Mouse (Mus musculus) heart, embryonic 11.5 days (tissue): ENCODE measurements around the gene Trmt10a. TPM values are rescaled to one million over a fixed set of nuclear protein-coding genes. Genes with fewer than 3 reads are reported as not detected.
A peak's percentile ranks its signal among the peaks of the same experiment; 100 is the strongest.

Source experiments
- ATAC-seq: fragments of 200-750 bp; cut with Nextera tagmentation; replicated peaks from 2 replicates; pipeline ENCODE4 v1.8.0; 2017; ENCODE audit warnings: moderate library complexity; ENCODE audit not compliant: insufficient number of reproducible peaks, low FRiP score, low TSS enrichment
- H3K27ac ChIP-seq: fragments of 300-500 bp; sonication (generic); 2 replicates; pipeline ENCODE4 v1.5.1; 2014; ENCODE audit warnings: mild to moderate bottlenecking, low read depth, low read length
- H3K27me3 ChIP-seq: fragments of 300-500 bp; sonication (generic); 2 replicates; pipeline ENCODE4 v1.6.1; 2014; ENCODE audit warnings: mild to moderate bottlenecking, low read length, mixed read lengths; ENCODE audit not compliant: control insufficient read depth, insufficient read depth
- H3K36me3 ChIP-seq: fragments of 300-500 bp; sonication (generic); 2 replicates; pipeline ENCODE4 v1.6.1; 2014; ENCODE audit warnings: mild to moderate bottlenecking, low read length, moderate library complexity, mixed read lengths; ENCODE audit not compliant: control insufficient read depth, insufficient read depth
- H3K4me1 ChIP-seq: fragments of 300-500 bp; sonication (generic); 2 replicates; pipeline ENCODE4 v1.6.1; 2014; ENCODE audit warnings: low read length; ENCODE audit not compliant: control insufficient read depth, insufficient read depth
- H3K4me2 ChIP-seq: fragments of 300-500 bp; sonication (generic); 2 replicates; pipeline ENCODE4 v1.6.1; 2014; ENCODE audit warnings: mild to moderate bottlenecking, moderate library complexity
- H3K4me3 ChIP-seq: fragments of 300-500 bp; sonication (generic); 2 replicates; pipeline ENCODE4 v1.5.1; 2014; ENCODE audit warnings: low read depth, low read length
- H3K9ac ChIP-seq: fragments of 300-500 bp; sonication (generic); 2 replicates; pipeline ENCODE4 v1.6.1; 2014; ENCODE audit warnings: mild to moderate bottlenecking, low read depth, low read length, moderate library complexity
- H3K9me3 ChIP-seq: fragments of 300-500 bp; sonication (generic); replicated peaks from 2 replicates; pipeline ENCODE4 v1.6.1; 2016; ENCODE audit warnings: low read length; ENCODE audit not compliant: control insufficient read depth
- WGBS: fragments of 180-500 bp; shearing (Covaris S2); extraction: QIAGEN DNeasy Blood & Tissue Kit; methylation state at CpG from one replicate; pipeline ENCODE4 v1.1.7; 2014; ENCODE audit not compliant: insufficient replicate concordance; 5-methylcytosine and 5-hydroxymethylcytosine counted together
- polyA plus RNA-seq: library from polyadenylated mRNA; unstranded; fragments of >200 nt; fragmentation: Nextera tagmentation; extraction: Ambion mirVana; gene quantifications from 2 replicates; pipeline ENCODE4 v1.2.1, GENCODE M21; 2014

The Trmt10a gene
- polyA plus RNA-seq, 1 experiment from 2014 or later = 10.8 TPM

DNA sequence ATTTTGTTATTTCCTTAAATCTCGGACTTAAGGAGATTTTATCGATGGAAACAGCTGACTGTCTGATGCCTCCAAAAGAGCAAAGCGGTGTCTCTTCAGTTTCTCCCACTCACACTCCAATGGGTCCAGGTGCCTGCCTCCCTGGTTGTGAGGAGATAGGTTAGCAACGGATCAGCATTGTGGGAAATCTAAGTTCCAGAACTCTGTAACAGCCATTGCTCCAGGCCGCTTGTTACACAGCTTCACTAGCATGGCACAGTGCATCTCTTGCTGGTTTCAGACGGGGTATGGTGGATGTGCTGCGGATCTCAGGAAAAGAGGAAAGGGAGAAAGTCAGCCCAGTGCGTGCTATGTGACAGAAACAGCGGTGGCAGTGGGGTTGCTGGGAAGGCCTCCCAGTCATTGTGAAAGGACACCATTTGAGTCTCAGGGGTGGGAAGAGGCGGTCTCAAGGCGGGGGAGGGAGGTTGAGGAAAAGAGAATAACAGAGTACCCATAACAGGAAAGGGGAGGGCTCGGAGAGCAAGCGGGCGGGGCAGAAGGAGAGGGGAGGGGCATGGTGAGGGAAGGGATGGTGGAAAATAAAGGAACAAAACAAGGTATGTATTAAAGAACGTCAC lies 50.5 kb downstream of the Trmt10a start, which contains the start of gene 4930579F01Rik:
Gene 4930579F01Rik (minus strand): TSS at position 143 of the 620 bp plus-strand sequence.
- H3K9me3 ChIP-seq = no peaks in the 10 kb centered on the region
- no peak for ATAC-seq
- H3K9ac ChIP-seq = no peak within 1 kb of the TSS
- no peak within 1 kb of the TSS for H3K4me2 ChIP-seq
- WGBS = 70% methylated on average over 15 of the region's 15 CpGs
- no peaks in the 10 kb centered on the region for H3K36me3 ChIP-seq
- no peak within 1 kb of the TSS for H3K4me3 ChIP-seq
- H3K27ac ChIP-seq = no peak within 1 kb of the TSS
- H3K4me1 ChIP-seq = no peaks in the 10 kb centered on the region
- no peaks in the 10 kb centered on the region for H3K27me3 ChIP-seq

DNA sequence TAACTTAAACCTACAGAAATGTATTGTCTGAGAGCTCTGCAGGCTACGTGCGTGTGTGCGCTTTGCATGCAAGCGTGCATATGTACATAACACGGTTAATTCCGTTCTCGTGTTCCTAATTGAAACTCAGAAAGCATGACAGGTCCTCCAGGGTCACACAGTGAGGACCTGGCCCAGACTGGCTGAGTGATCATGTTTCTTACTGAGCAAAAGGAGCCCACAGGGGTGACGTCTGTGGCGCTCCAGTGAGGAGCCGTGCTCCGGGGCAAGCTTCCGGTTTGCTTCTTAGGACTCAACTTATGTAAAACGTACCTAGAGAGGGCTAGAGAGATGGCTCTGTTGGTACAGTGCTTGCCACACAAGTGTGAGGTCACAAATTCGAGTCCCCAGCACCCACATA lies 53.8 kb downstream of the Trmt10a start:
- H3K9ac ChIP-seq = no peak overlapping the region
- no peaks in the 10 kb centered on the region for H3K4me1 ChIP-seq
- WGBS = 76% methylated on average over 14 of the region's 14 CpGs
- H3K36me3 ChIP-seq = no peaks in the 10 kb centered on the region
- no peaks in the 10 kb centered on the region for H3K27me3 ChIP-seq
- no peaks in the 10 kb centered on the region for H3K9me3 ChIP-seq
- no peak overlapping the region for H3K4me3 ChIP-seq
- no peak for ATAC-seq
- H3K4me2 ChIP-seq = no peak overlapping the region
- no peak overlapping the region for H3K27ac ChIP-seq

DNA sequence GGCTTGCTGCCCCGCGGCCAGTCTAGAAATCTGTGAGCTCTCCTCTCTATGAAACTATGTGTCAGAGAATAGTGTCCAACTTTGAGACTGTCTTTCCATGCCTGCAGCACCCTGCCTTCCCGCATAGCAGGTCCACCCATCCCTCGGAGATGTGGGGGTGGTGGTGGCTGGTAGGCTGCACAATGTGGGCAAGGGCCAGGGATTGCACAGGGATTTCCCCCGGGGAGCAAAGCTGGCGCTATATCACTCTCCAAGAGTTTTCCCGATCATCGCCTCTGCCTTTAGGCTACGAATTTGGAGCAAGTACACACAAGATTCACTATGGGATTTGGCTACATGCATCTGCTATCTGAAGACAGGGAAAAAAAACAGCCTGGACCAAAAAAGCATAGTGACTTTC lies 54.3 kb downstream of the Trmt10a start:
- Histone ChIP-seq H3K9me3 (no peaks in the 10 kb centered on the region), H3K4me1 (no peaks in the 10 kb centered on the region), H3K27ac (no peak overlapping the region), H3K27me3 (no peaks in the 10 kb centered on the region), H3K9ac (no peak overlapping the region), H3K4me2 (no peak overlapping the region), H3K4me3 (no peak overlapping the region), H3K36me3 (no peaks in the 10 kb centered on the region)
- no peak for ATAC-seq
- WGBS = 63% methylated on average over 9 of the region's 9 CpGs

DNA sequence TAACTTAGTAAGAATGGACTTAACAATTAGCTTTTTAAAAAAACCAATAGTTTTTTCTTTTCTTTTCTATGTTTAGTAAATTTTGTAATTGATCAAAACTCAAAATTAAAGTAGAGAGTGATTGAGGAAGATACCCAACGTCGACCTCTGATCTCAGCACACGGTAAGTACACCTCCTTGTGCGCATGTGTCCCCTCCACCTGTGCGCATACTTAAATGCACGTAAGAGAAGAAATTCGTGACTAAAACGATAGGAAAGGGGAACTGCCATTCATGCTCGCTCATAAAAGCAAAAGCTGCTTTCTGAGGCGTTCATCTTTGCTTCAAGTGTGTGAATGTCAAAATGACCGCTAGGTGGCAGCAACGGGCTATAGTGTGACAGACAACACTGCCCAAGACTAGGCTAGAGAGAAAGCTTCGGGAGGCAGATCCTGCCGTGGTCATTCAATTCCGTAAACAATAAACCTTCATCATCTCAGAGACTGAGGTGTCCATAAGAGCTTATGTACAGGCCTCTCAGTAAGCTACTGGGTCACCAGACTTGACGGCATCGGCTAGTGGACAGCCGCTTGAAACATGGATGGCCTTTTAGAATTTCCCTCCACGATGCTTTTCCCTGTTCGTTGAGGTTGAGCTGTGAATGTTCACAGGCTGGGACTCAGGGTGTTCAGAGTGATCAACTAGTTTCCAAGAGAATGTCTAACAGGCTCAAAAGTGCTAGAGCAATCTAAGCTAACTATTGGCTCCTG lies 54.9 kb downstream of the Trmt10a start:
- H3K27me3 ChIP-seq = no peaks in the 10 kb centered on the region
- H3K9ac ChIP-seq = peak overlapping the region; percentile 13; the same call in 1 of the 2 replicates
- no peaks in the 10 kb centered on the region for H3K36me3 ChIP-seq
- peak overlapping the region; percentile 59 for H3K4me2 ChIP-seq
- 29% methylated on average over 20 of the region's 20 CpGs for WGBS
- H3K4me1 ChIP-seq = no peaks in the 10 kb centered on the region
- no peaks in the 10 kb centered on the region for H3K9me3 ChIP-seq
- ATAC-seq = peak; percentile 72; the same call in 1 of the 2 replicates
- no peak overlapping the region for H3K27ac ChIP-seq
- peak overlapping the region; percentile 25; the same call in 1 of the 2 replicates for H3K4me3 ChIP-seq

DNA sequence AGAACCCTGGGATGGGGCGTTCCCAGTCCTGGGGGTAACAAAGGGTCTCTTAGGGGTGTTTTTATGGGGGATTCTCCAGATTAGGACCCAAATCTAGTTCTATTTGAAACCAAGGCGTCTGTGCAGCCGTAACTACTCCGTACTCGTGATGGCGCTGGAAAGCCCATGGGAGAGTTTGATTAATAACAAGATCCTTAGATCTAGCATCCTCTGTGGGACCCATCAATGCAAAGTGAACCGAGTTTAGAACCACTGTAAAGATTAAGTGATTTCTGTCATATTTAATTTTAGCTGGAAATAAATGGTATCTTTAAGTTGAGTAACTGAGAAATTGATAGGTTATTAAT lies 55.4 kb downstream of the Trmt10a start:
- H3K36me3 ChIP-seq = no peaks in the 10 kb centered on the region
- WGBS = 76% methylated on average over 7 of the region's 7 CpGs
- no peak for ATAC-seq
- no peaks in the 10 kb centered on the region for H3K9me3 ChIP-seq
- no peaks in the 10 kb centered on the region for H3K4me1 ChIP-seq
- no peak overlapping the region for H3K27ac ChIP-seq
- H3K9ac ChIP-seq = no peak overlapping the region; the same call in 1 of the 2 replicates
- no peak overlapping the region for H3K4me2 ChIP-seq
- H3K4me3 ChIP-seq = no peak overlapping the region
- H3K27me3 ChIP-seq = no peaks in the 10 kb centered on the region

DNA sequence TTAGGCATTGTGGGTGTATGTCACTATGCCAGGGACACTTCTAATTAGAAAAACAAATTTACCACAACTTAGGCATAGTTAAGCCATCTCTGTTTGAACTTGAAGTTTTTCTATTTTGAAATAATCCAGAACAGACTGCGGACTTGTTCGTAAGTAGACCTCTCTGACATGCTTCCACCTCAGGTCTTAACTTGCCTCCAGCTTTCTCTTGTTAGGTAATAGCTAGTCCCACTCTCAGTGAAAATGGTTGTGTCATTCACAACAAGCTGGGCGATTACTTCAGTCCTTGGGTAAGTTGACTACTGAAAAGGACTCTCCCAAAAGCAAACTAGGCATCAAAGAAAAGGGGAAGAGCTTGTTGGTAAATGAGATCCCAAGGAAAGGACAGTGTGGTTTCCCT lies 65.6 kb downstream of the Trmt10a start:
- Histone ChIP-seq H3K4me2 (no peak overlapping the region), H3K9me3 (no peaks in the 10 kb centered on the region), H3K4me1 (no peaks in the 10 kb centered on the region), H3K4me3 (no peak overlapping the region), H3K9ac (no peak overlapping the region), H3K27me3 (no peaks in the 10 kb centered on the region), H3K36me3 (no peaks in the 10 kb centered on the region), H3K27ac (no peak overlapping the region)
- 83% methylated on average over 3 of the region's 3 CpGs for WGBS
- ATAC-seq = no peak

Other genes starting within 250 kb of the Trmt10a start
- 97.0 and 97.2 TPM in 2 replicates for gene Lamtor3, start 224.9 kb upstream of the Trmt10a start, polyA plus RNA-seq
- 14.0 and 15.4 TPM in 2 replicates for gene Dapp1, start 161.9 kb upstream of the Trmt10a start, polyA plus RNA-seq
- 6.3 and 8.3 TPM in 2 replicates for gene 1110002E22Rik, start 78.4 kb upstream of the Trmt10a start, polyA plus RNA-seq
- 0.89 TPM in 1 of 2 replicates, not detected in the other for gene Gm5105, start 76.1 kb upstream of the Trmt10a start, polyA plus RNA-seq
- gene Mttp, start 1.5 kb downstream of the Trmt10a start, polyA plus RNA-seq = 8.0 and 8.7 TPM in 2 replicates
- not detected in 2 replicates for gene 4930579F01Rik, start 50.4 kb downstream of the Trmt10a start, polyA plus RNA-seq
- not detected in 2 replicates for gene Adh7, start 74.3 kb downstream of the Trmt10a start, polyA plus RNA-seq
- gene Adh1, start 117.5 kb downstream of the Trmt10a start, polyA plus RNA-seq = 0.93 and 1.5 TPM in 2 replicates
- gene Adh6a, start 169.8 kb downstream of the Trmt10a start, polyA plus RNA-seq = not detected in 2 replicates
- 1.9 and 2.4 TPM in 2 replicates for gene Adh6b, start 198.3 kb downstream of the Trmt10a start, polyA plus RNA-seq